ENCODE assay signal across 16 mouse cellular contexts in the genomic region with DNA sequence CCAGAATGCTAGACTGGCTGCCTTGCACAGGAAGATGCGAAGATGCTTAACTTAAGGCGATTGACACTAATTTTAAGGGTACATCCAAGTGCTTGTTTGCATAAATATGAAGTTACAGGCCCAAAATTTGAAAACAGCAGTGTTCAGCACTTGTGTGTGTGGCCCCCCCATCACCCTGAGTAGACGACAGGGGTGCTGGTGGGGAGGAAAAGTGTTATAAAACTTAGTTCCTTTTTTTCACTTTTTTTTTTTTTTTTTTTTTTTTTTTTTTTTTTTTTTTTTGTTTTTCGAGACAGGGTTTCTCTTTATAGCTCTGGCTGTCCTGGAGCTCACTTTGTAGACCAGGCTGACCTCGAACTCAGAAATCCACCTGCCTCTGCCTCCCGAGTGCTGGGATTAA. TPM values are rescaled to one million over a fixed set of nuclear protein-coding genes. Genes with fewer than 3 reads are reported as not detected.
DNase-seq lines count a peak whose midpoint lies in the region; TF ChIP-seq lines count a peak whose summit lies in the region.
"Not testable (repeated sequence)": the region's sequence is repeated elsewhere in the genome, so short reads cannot be mapped to it uniquely, and the experiment has no call there.
"Had no signal": no experiment of that assay in that cellular context is flagged by ENCODE, and none has a peak within 500 bp of the region (broad histone marks: within the 10 kb centered on the region; RNA-seq: fewer than 3 reads in every experiment).

No protein-coding gene starts in this region.

- not testable (repeated sequence) for H3K9ac ChIP-seq in CH12.LX (ENCODE audit: insufficient read depth, low read depth); ES-E14 (ENCODE audit: insufficient read depth, low read depth, low read length, poor library complexity, severe bottlenecking); MEL (ENCODE audit: control insufficient read depth, low read depth, low read length, poor library complexity, severe bottlenecking)

- not testable (repeated sequence) for H3K27ac ChIP-seq in CH12.LX (ENCODE audit: insufficient read depth, low read depth); ES-E14 (ENCODE audit: insufficient read depth, low read depth, low read length, poor library complexity, severe bottlenecking); MEL (ENCODE audit: control insufficient read depth, low read depth, low read length)

- DNase-seq in CH12.LX (ENCODE audit: extremely low read depth); ES-E14 (ENCODE audit: low read depth, low spot score): not testable (repeated sequence)
- peak; percentile 18 for DNase-seq in MEL (ENCODE audit: low read depth, low spot score)
- peak; percentile 20 for DNase-seq in splenic B cell, adult 2 months (ENCODE audit: low read depth, low spot score)

- H3K4me3 ChIP-seq in CH12.LX (replicated peaks in 1 of 3; ENCODE audit: low read depth in 2 of 3, low read length in 2 of 3, poor library complexity in 1 of 3); ES-E14 (ENCODE audit: insufficient read depth in 1 of 2, low read depth in 1 of 2, low read length in 2 of 2, poor library complexity in 1 of 2, severe bottlenecking in 1 of 2); MEL (ENCODE audit: control insufficient read depth in 1 of 2, insufficient read depth in 1 of 2, low read depth in 2 of 2, low read length in 2 of 2): not testable (repeated sequence)

- TF ChIP-seq RAD21 in CH12.LX (IDR thresholded peaks at IDR 0.05; ENCODE audit: low read depth, low read length); MEL (IDR thresholded peaks at IDR 0.05; ENCODE audit: low read depth, low read length): not testable (repeated sequence)

- H3K9me3 ChIP-seq in CH12.LX (replicated peaks; ENCODE audit: low read length); ES-E14 (ENCODE audit: control insufficient read depth, insufficient read depth, low read depth, low read length); MEL (replicated peaks; ENCODE audit: insufficient read depth, low read length): not testable (repeated sequence)

- in situ Hi-C loops in CH12.LX (cut with MboI; ENCODE audit: low pct_ligation_motif_present, low pct_unique_long_range_greater_than_20kb, low sequenced_read_pairs); ES-E14 (cut with MboI; ENCODE audit: low sequenced_read_pairs in 2 of 2, unreplicated experiment in 2 of 2): not testable (repeated sequence)

- H3K4me1 ChIP-seq in CH12.LX (ENCODE audit: control insufficient read depth in 1 of 2, insufficient read depth in 2 of 2), result peaks cover 0 to 15% of the 10 kb centered on the region in 2 experiments; a peak in 2 of 4 replicates
- H3K4me1 ChIP-seq in ES-E14 (ENCODE audit: control insufficient read depth in 2 of 2, insufficient read depth in 2 of 2, low read length in 2 of 2, poor library complexity in 1 of 2); MEL (ENCODE audit: control insufficient read depth in 1 of 2, insufficient read depth in 2 of 2, low read length in 2 of 2): not testable (repeated sequence)

- H3K36me3 ChIP-seq in CH12.LX (replicated peaks in 1 of 2; ENCODE audit: control insufficient read depth in 1 of 2, insufficient read depth in 1 of 2, low read length in 1 of 2), result peaks cover 40 to 55% of the 10 kb centered on the region in 2 experiments
- peaks cover 30% of the 10 kb centered on the region for H3K36me3 ChIP-seq in ES-E14 (ENCODE audit: control insufficient read depth, insufficient read depth, low read length, poor library complexity, severe bottlenecking)
- peaks cover 14 to 21% of the 10 kb centered on the region in 2 experiments for H3K36me3 ChIP-seq in MEL (ENCODE audit: control insufficient read depth in 1 of 2, insufficient read depth in 2 of 2, low read length in 2 of 2)
- peaks cover 11% of the 10 kb centered on the region for H3K36me3 ChIP-seq in splenic B cell, adult 2 months (ENCODE audit: control insufficient read depth, insufficient read depth, low read length, poor library complexity, severe bottlenecking)

- not testable (repeated sequence) for H3K4me2 ChIP-seq in CH12.LX (ENCODE audit: insufficient read depth, low read depth, poor library complexity, severe bottlenecking)

- TF ChIP-seq CTCF in CH12.LX (conservative IDR thresholded peaks at IDR 0.05 in 1 of 2, IDR thresholded peaks at IDR 0.05 in 1 of 2; ENCODE audit: low read depth in 2 of 2, low read length in 2 of 2); MEL (IDR thresholded peaks at IDR 0.05 in 2 of 3, conservative IDR thresholded peaks at IDR 0.05 in 1 of 3; ENCODE audit: control insufficient read depth in 1 of 3, insufficient read depth in 1 of 3, low read depth in 2 of 3, low read length in 3 of 3, poor library complexity in 1 of 3, severe bottlenecking in 1 of 3): not testable (repeated sequence)

- TF ChIP-seq EP300 in CH12.LX (IDR thresholded peaks at IDR 0.05; ENCODE audit: low read length); MEL (IDR thresholded peaks at IDR 0.05; ENCODE audit: low read depth in 1 of 2, low read length in 2 of 2): not testable (repeated sequence)

- TF ChIP-seq POLR2A in CH12.LX (IDR thresholded peaks at IDR 0.05; ENCODE audit: low read depth, low read length); MEL (IDR thresholded peaks at IDR 0.05; ENCODE audit: control insufficient read depth in 1 of 2, insufficient read depth in 1 of 2, low read depth in 1 of 2, low read length in 2 of 2, poor library complexity in 1 of 2): not testable (repeated sequence)

- dilution Hi-C loops in CH12.LX (cut with MboI; ENCODE audit: extremely low pct_ligation_motif_present, extremely low pct_unique_long_range_greater_than_20kb, low sequenced_read_pairs), result not testable (repeated sequence)

- H3K79me2 ChIP-seq in CH12.LX (replicated peaks; ENCODE audit: control insufficient read depth, extremely low read depth, insufficient read depth, poor library complexity, severe bottlenecking) (peaks cover 29% of the 10 kb centered on the region), MEL (ENCODE audit: control insufficient read depth, insufficient read depth, low read length, poor library complexity) (peaks cover 29% of the 10 kb centered on the region)

- not testable (repeated sequence) for H3K27me3 ChIP-seq in CH12.LX (replicated peaks); MEL (ENCODE audit: control insufficient read depth in 1 of 2, insufficient read depth in 2 of 2, low read length in 2 of 2); splenic B cell, adult 2 months (ENCODE audit: control insufficient read depth, insufficient read depth, low read length, poor library complexity, severe bottlenecking)

TF ChIP-seq in CH12.LX, 34 proteins besides CTCF, POLR2A, EP300 and RAD21:
- TF ChIP-seq ZNF384 (IDR thresholded peaks at IDR 0.05; ENCODE audit: low read depth, low read length), result peak; percentile 53

TF ChIP-seq in ES-E14, 5 proteins besides CTCF, POLR2A, EP300 and RAD21:
- peak; percentile 71; the same call in 1 of the 2 replicates for TF ChIP-seq ZNF384 (IDR thresholded peaks at IDR 0.05; ENCODE audit: low read depth, low read length)

TF ChIP-seq in MEL, 35 proteins besides CTCF, POLR2A, EP300 and RAD21:
- TF ChIP-seq ZNF384 (IDR thresholded peaks at IDR 0.05; ENCODE audit: low read depth, low read length), result peak; percentile 80

RNA-seq across cellular contexts. Expression of a gene that starts 3.5 kb away (rescaled TPM):
- total RNA-seq in CH12.LX (2012; rRNA removed) (108 and 154 TPM in 2 replicates), CH12.LX (2014; rRNA removed) (335 and 365 TPM in 2 replicates), ES-E14 (2012; rRNA removed) (115 and 147 TPM in 2 replicates), MEL (2012; rRNA removed) (203 and 234 TPM in 2 replicates)
- polyA plus RNA-seq in CH12.LX (2012; ENCODE audit: insufficient read length, low read depth) (193 and 202 TPM in 2 replicates), MEL (2012; ENCODE audit: insufficient read depth in 1 of 2, insufficient read length in 2 of 2, low read depth in 1 of 2, low replicate concordance in 2 of 2, missing spikeins in 1 of 2) (100 to 1,000 TPM in 1 of 2 experiments, not detected in 1; 195 TPM)

RNA-seq across cellular contexts. Expression of a gene that starts 14.4 kb away (rescaled TPM):
- total RNA-seq in CH12.LX (2012; rRNA removed), result not detected in 2 replicates
- not detected in 2 replicates for total RNA-seq in CH12.LX (2014; rRNA removed)
- polyA plus RNA-seq in CH12.LX (2012; ENCODE audit: insufficient read length, low read depth), result not detected in 2 replicates
- not detected in 2 replicates for total RNA-seq in ES-E14 (2012; rRNA removed)
- total RNA-seq in MEL (2012; rRNA removed), result not detected in 2 replicates
- polyA plus RNA-seq in MEL (2012; ENCODE audit: insufficient read depth in 1 of 2, insufficient read length in 2 of 2, low read depth in 1 of 2, low replicate concordance in 2 of 2, missing spikeins in 1 of 2), result not detected
- total RNA-seq: adrenal gland, adult 18-20 months; adrenal gland, postnatal 10 days; adrenal gland, postnatal 14 days; adrenal gland, postnatal 4 days; G1E had no signal
- polyA plus RNA-seq: activated CD4-positive, CD25-positive, alpha-beta regulatory T cell, adult 4 months; adrenal gland, adult 2 months; C2C12; CD4-positive, CD25-positive, alpha-beta regulatory T cell, adult 4 months; cerebellum, adult 2 months; G1E; Patski had no signal

RNA-seq across cellular contexts. Expression of a gene that starts 15.1 kb away (rescaled TPM):
- total RNA-seq in CH12.LX (2012; rRNA removed) (0.17 and 0.21 TPM in 2 replicates), CH12.LX (2014; rRNA removed) (0.58 and 0.86 TPM in 2 replicates), ES-E14 (2012; rRNA removed) (19.9 and 48.1 TPM in 2 replicates), MEL (2012; rRNA removed) (not detected in 2 replicates)
- polyA plus RNA-seq in CH12.LX (2012; ENCODE audit: insufficient read length, low read depth) (0.70 and 0.84 TPM in 2 replicates), MEL (2012; ENCODE audit: insufficient read depth in 1 of 2, insufficient read length in 2 of 2, low read depth in 1 of 2, low replicate concordance in 2 of 2, missing spikeins in 1 of 2) (not detected)
- polyA plus RNA-seq: brain, embryonic 14.5 days; C2C12; Patski had no signal

Comparison
In these comparisons a context has a peak if more than half of its experiments do, and no peak if none do; other contexts are left out.
1. RNA of a gene that starts 15.1 kb away (total RNA-seq): 19.9 to 48.1 TPM in ES-E14; 0.17 to 0.86 TPM in CH12.LX and not detected in MEL; every median in the first group is over 10 times any median in the second.